Mouse (Mus musculus) kidney, embryonic 14.5 days (tissue): Measurements from ENCODE around the gene Copg2. TPM values are rescaled to one million over a fixed set of nuclear protein-coding genes. Genes with fewer than 3 reads are reported as not detected.

Experiments
- ATAC-seq: fragments of 200-750 bp; cut with Nextera tagmentation; 2 replicates; pipeline ENCODE4 v1.8.0; 2017; ENCODE audit warnings: moderate number of reproducible peaks, mild to moderate bottlenecking, moderate TSS enrichment, moderate library complexity; ENCODE audit not compliant: low FRiP score, low TSS enrichment
- H3K27ac ChIP-seq: fragments of 300-500 bp; sonication (generic); 2 replicates; pipeline ENCODE4 v1.5.1; 2014; ENCODE audit warnings: low read depth, mild to moderate bottlenecking, low read length, moderate library complexity, mixed read lengths
- H3K27me3 ChIP-seq: fragments of 300-500 bp; sonication (generic); 2 replicates; pipeline ENCODE4 v1.6.1; 2014; ENCODE audit warnings: mild to moderate bottlenecking, low read length; ENCODE audit not compliant: control insufficient read depth, insufficient read depth
- H3K36me3 ChIP-seq: fragments of 300-500 bp; sonication (generic); 2 replicates; pipeline ENCODE4 v1.6.1; 2014; ENCODE audit warnings: low read length, mixed read lengths; ENCODE audit not compliant: control insufficient read depth, insufficient read depth
- H3K4me1 ChIP-seq: fragments of 300-500 bp; sonication (generic); 2 replicates; pipeline ENCODE4 v1.6.1; 2014; ENCODE audit warnings: low read length, mixed read lengths; ENCODE audit not compliant: control insufficient read depth, insufficient read depth
- H3K4me2 ChIP-seq: fragments of 300-500 bp; sonication (generic); replicated peaks from 2 replicates; pipeline ENCODE4 v1.6.1; 2014; ENCODE audit warnings: low read depth, mild to moderate bottlenecking, low read length
- H3K4me3 ChIP-seq: fragments of 300-500 bp; sonication (generic); 2 replicates; pipeline ENCODE4 v1.5.1; 2014; ENCODE audit warnings: mild to moderate bottlenecking, low read length
- H3K9ac ChIP-seq: fragments of 300-500 bp; sonication (generic); 2 replicates; pipeline ENCODE4 v1.6.1; 2014; ENCODE audit warnings: low read depth, mild to moderate bottlenecking, low read length, moderate library complexity
- H3K9me3 ChIP-seq: fragments of 300-500 bp; sonication (generic); 2 replicates; pipeline ENCODE4 v1.6.1; 2016; ENCODE audit warnings: low read length; ENCODE audit not compliant: control insufficient read depth
- WGBS: fragments of 180-500 bp; shearing (Covaris S2); extraction: QIAGEN DNeasy Blood & Tissue Kit; methylation state at CpG from one replicate; pipeline ENCODE4 v1.1.7; 2014; 5-methylcytosine and 5-hydroxymethylcytosine counted together
- polyA plus RNA-seq: library from polyadenylated mRNA; unstranded; fragments of >200 nt; fragmentation: Nextera tagmentation; extraction: Ambion mirVana; gene quantifications from 2 replicates; pipeline ENCODE4 v1.2.1, GENCODE M21; 2014

Gene Copg2
- polyA plus RNA-seq, result 30.1 and 32.3 TPM in 2 replicates

DNA sequence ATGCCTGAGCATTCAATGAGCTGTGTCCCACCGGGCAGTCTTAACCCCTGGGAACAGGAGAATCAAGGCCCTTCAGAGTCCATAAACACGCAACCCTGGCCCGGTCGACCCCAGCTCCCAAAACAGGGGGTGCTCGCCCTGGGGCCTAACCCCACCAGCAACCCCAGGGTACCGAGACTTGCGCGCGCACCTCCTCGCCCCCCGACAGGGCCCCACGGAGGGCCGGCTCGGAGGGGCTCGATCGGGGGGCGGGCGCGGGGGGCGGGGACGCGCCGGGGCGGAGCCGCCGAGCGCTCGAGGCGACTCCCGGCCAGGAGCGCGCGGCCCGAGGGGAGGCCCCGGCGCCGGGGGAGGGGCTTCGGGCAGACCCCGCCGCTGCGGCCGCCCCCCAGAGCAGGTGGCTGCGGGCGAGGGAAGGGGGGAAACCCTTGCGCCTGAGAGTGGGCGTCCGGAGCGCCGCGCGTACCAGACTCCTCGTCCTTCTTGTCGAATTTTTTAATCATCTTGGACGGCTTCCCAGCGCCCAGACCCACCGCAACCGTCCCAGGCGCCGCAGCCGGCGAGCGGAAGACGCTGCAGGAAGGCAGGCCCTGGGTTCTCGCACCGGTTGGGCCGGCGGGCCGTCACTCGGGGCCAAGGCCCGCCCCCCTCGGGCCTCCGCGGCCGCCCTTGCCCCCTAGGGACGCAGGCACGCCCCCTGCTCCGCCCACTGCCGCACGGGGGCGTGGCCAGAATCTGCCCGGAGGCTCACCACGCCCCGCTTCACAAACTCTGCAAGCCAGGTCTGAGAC is at the start of gene Copg2:
Gene Copg2, minus strand, starts transcription at position 600 of the 791 bp plus-strand sequence.
- H3K9me3 ChIP-seq, result no peaks in the 10 kb centered on the region
- H3K9ac ChIP-seq, result peak within 1 kb of the TSS; percentile 74
- H3K4me3 ChIP-seq, result peak within 1 kb of the TSS; percentile 69
- peak within 1 kb of the TSS; percentile 97 for H3K27ac ChIP-seq
- peak; percentile 99 for ATAC-seq
- H3K27me3 ChIP-seq, result no peaks in the 10 kb centered on the region
- no peaks in the 10 kb centered on the region; the same call in 1 of the 2 replicates for H3K36me3 ChIP-seq
- no peaks in the 10 kb centered on the region; the same call in 1 of the 2 replicates for H3K4me1 ChIP-seq
- under 1% methylated on average over 58 of the region's 83 CpGs for WGBS
- H3K4me2 ChIP-seq, result peak within 1 kb of the TSS; percentile 58

DNA sequence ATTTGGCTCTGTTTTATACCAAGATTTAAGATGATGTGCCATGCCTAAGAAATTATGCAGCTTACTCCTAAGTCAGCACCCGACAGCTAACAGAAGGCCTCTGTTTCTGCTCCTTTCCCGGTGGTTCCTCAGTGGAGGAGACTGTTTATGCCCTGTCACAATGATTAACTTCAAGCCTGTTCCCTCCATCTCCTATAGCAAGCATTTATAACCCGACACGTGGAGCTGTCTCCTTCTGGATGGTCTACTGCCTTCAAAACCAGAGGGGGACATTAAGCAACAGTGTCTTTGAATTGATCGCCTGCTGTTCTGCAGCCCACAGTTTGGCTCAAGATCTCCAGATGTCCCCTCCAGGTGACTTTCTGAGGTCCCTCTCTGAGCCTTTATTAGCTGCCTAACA is 42.7 kb upstream of the Copg2 start:
- Histone ChIP-seq H3K4me3 (no peak overlapping the region), H3K4me1 (no peaks in the 10 kb centered on the region), H3K36me3 (no peaks in the 10 kb centered on the region), H3K9me3 (no peaks in the 10 kb centered on the region), H3K4me2 (no peak overlapping the region), H3K27ac (no peak overlapping the region), H3K27me3 (no peaks in the 10 kb centered on the region), H3K9ac (no peak overlapping the region)
- 18% methylated on average over 5 of the region's 5 CpGs for WGBS
- 0 out of 2 replicates have a peak, but pooled peaks have one; percentile 55 for ATAC-seq

DNA sequence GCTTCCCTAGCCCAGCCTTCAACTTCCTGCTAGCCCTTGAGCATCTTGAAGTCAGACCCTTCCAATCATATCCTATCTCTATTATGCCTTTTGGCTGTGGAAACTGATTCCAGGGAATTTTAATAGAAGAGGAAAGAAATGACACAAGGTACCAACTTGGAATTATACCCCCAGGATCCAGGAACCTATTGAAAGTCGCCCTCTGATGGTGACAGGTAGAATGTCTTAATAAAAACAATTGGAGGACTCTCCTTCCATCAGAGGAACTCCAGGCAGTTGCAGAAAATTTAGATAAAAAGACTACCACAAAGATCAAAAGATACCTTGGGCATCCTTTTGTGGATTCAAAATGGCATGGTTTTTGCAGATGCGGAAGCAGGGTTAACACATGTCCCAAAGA is 26.2 kb upstream of the Copg2 start:
- H3K4me3 ChIP-seq, result no peak overlapping the region
- no peaks in the 10 kb centered on the region for H3K27me3 ChIP-seq
- no peaks in the 10 kb centered on the region for H3K9me3 ChIP-seq
- H3K4me2 ChIP-seq, result no peak overlapping the region
- H3K9ac ChIP-seq, result no peak overlapping the region
- peaks cover 3% of the 10 kb centered on the region for H3K4me1 ChIP-seq
- no peaks in the 10 kb centered on the region for H3K36me3 ChIP-seq
- 47% methylated on average over 2 of the region's 2 CpGs for WGBS
- no peak for ATAC-seq
- H3K27ac ChIP-seq, result no peak overlapping the region

DNA sequence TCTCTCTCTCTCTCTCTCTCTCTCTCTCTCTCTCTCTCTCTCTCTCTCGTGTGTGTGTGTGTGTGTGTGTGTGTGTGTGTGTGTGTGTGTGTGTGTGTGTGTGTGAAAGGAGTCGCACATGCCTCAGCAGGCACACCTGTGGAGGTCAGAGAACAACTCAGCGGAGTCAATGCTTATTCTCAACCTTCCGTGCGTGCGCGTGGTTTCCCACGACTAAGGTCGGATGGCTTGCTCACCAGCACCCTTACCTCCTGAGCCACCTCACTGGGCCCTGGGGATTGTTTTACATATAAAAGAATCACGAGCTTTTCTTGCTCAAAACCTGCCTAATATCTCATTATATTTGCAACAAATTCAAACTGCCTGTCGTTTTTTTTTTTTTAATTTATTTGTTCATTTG is 25.2 kb upstream of the Copg2 start:
- no peak overlapping the region for H3K9ac ChIP-seq
- H3K36me3 ChIP-seq, result no peaks in the 10 kb centered on the region
- no peaks in the 10 kb centered on the region for H3K27me3 ChIP-seq
- no peaks in the 10 kb centered on the region for H3K9me3 ChIP-seq
- no peak overlapping the region for H3K4me3 ChIP-seq
- H3K27ac ChIP-seq, result no peak overlapping the region
- no peak overlapping the region for H3K4me2 ChIP-seq
- peaks cover 3% of the 10 kb centered on the region for H3K4me1 ChIP-seq
- 41% methylated on average over 10 of the region's 11 CpGs for WGBS
- ATAC-seq, result no peak

DNA sequence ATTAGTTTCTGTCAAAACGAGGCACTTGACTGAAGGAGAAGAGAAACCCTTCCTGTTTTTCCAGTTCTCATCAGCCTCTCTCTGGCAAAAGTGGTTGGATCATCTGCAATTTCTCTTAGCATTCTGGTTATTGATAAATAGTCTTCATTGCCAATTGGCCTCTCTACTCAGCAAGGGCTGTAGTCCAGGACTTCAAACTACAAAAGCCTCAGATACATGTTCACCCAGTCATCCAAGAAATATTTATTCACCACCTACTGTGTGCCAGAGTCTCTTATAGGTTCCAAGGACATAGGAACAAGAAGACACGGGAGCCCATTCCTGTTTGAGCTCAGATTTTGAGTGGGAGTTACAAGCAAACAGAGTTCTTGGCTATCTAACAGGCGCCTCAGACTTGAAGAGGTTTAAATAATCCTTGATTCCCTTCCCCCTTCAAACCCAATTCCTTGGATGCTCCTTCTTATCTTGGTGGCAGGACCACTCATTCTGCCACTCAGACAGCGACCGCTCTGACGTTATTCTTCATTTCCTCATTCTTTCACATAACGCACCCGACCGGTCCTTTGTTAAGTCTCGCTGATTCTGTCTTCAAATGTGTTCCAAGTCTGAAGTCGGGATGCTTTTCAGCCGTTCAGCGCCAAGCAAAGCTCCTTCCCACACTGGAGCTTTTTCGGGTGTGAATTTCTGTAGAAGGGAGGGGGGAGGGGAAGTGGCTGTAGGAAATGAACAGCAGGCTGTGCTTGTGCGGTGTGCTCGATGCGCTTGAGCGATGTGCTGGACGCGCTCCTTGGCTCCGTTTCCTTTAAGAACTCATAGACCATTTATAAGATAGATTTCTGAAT is 24.5 kb upstream of the Copg2 start:
- no peaks in the 10 kb centered on the region for H3K9me3 ChIP-seq
- 0 out of 2 replicates have a peak, but pooled peaks have one; percentile 64 for ATAC-seq
- peak overlapping the region; percentile 33 for H3K4me2 ChIP-seq
- H3K27me3 ChIP-seq, result no peaks in the 10 kb centered on the region
- peak overlapping the region; percentile 13; the same call in 1 of the 2 replicates for H3K4me3 ChIP-seq
- no peak overlapping the region for H3K27ac ChIP-seq
- H3K4me1 ChIP-seq, result peaks cover 3% of the 10 kb centered on the region
- H3K36me3 ChIP-seq, result no peaks in the 10 kb centered on the region
- WGBS, result 35% methylated on average over 21 of the region's 21 CpGs
- no peak overlapping the region for H3K9ac ChIP-seq

DNA sequence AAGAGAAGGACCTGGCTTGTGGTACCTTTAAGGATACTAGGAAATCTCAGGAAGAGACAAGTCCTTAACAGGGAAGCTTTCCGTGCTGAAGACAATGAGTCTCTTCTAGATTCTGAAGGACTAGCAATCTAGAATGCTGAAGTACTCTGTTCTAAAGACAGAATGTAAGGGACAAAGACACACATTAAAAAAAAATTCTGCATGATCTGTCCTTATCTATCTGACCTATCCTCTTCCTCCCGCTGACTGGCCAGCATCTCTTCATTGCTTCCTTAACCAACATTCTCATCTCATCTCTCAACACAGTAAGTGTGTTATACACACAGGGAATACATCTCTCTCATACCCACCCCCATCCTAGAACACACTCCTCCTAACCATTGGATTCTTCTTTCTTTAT is 18.9 kb upstream of the Copg2 start, which contains the start of gene Tsga13:
Gene Tsga13, minus strand, starts transcription at position 101 of the 400 bp plus-strand sequence.
- WGBS, result 89% methylated on average over 2 of the region's 2 CpGs
- Histone ChIP-seq H3K27ac (no peak within 1 kb of the TSS), H3K9me3 (no peaks in the 10 kb centered on the region), H3K27me3 (no peaks in the 10 kb centered on the region), H3K4me2 (no peak within 1 kb of the TSS), H3K4me1 (no peaks in the 10 kb centered on the region), H3K4me3 (no peak within 1 kb of the TSS), H3K9ac (no peak within 1 kb of the TSS), H3K36me3 (no peaks in the 10 kb centered on the region)
- ATAC-seq, result no peak

DNA sequence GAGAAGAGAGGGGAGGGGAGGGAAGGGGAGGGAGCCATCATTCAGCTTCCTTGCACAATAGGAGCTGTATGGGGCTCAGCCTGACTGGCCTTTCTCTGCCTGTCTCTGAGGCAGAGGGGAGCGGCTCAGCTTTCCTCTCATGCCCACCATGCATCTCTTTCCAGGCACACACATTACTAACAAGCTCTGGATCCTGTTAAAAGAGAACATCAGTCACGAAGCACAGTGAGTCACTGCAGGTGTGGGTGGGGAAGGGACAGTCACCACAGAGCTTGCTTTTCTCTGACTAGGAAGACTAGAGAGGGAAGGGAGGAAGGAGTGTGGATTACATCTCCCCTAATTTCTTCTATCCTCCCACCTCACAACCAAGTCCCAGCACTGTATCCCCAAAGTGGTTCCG is 11.4 kb upstream of the Copg2 start:
- Histone ChIP-seq H3K9me3 (no peaks in the 10 kb centered on the region), H3K27me3 (no peaks in the 10 kb centered on the region), H3K4me2 (no peak overlapping the region), H3K4me1 (no peaks in the 10 kb centered on the region), H3K36me3 (no peaks in the 10 kb centered on the region), H3K27ac (no peak overlapping the region), H3K4me3 (no peak overlapping the region), H3K9ac (no peak overlapping the region)
- WGBS, result 60% methylated on average over 3 of the region's 3 CpGs
- no peak for ATAC-seq

DNA sequence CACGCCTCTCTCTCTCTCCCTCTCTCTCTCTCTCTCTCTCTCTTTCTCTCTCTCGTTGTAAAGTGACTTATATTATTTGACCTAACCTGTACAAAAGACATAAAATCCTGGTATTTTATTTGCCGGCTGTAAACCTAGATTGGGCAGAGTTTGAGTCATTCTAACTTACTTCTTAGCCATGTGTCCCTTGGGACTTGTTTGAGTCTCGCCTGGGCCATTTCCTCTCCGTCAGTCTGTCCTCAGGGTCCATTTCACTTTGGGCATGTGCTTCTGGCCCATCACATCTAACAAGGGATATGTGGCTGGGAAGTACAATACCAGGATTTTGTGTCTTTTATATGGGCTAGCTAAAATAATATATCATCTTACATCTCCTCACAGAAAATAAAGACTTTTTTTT is 8.3 kb upstream of the Copg2 start:
- Histone ChIP-seq H3K9ac (no peak overlapping the region), H3K27ac (no peak overlapping the region), H3K27me3 (no peaks in the 10 kb centered on the region), H3K9me3 (no peaks in the 10 kb centered on the region), H3K4me2 (no peak overlapping the region), H3K4me3 (no peak overlapping the region), H3K4me1 (no peaks in the 10 kb centered on the region), H3K36me3 (no peaks in the 10 kb centered on the region)
- WGBS, result 41% methylated on average over 5 of the region's 5 CpGs
- ATAC-seq, result no peak

DNA sequence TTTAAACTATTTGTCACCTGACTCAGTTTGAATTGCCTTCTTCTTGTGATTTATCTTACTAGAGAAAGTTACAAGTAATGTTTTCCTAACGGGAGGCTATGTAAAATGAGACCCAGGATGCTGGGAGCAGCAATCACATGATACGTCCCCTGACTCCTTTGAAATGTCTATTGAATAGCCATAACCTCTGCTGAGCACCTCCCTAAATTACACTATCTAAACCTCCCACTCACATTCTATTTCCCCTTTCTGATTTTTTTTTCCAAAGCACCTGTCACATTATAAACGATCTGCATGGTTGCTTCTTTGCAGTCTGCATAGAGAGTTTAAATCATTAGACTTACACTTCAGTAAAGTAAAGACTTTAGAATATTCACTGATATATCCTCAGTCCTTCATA is 7.4 kb upstream of the Copg2 start:
- no peak overlapping the region for H3K4me2 ChIP-seq
- ATAC-seq, result 0 out of 2 replicates have a peak, but pooled peaks have one; percentile 71
- H3K27me3 ChIP-seq, result no peaks in the 10 kb centered on the region
- H3K9me3 ChIP-seq, result no peaks in the 10 kb centered on the region
- no peak overlapping the region for H3K4me3 ChIP-seq
- H3K36me3 ChIP-seq, result no peaks in the 10 kb centered on the region
- H3K9ac ChIP-seq, result no peak overlapping the region
- H3K4me1 ChIP-seq, result no peaks in the 10 kb centered on the region
- 7% methylated on average over 3 of the region's 3 CpGs for WGBS
- H3K27ac ChIP-seq, result no peak overlapping the region
